Mouse (Mus musculus): ENCODE results near the gene Gm21985. TPM values are rescaled to one million over a fixed set of nuclear protein-coding genes. Genes with fewer than 3 reads are reported as not detected.
"Not testable (repeated sequence)": the region's sequence is repeated elsewhere in the genome, so short reads cannot be mapped to it uniquely, and the experiment has no call there.

Gene Gm21985
- total RNA-seq, 2 experiments from 2014 or later: 0.60 TPM; not detected in 1

GRCm38 (mm10) chr2:112378973-112379898 lies 113.1 kb downstream of the Gm21985 start, which contains the start of gene Katnbl1:
Gene Katnbl1 (plus strand): TSS chr2:112379211.
- peak; percentile 97 for ATAC-seq (replicated peaks; ENCODE audit: low FRiP score, poor library complexity, severe bottlenecking)

- no peak for ATAC-seq (replicated peaks; ENCODE audit: low FRiP score, poor library complexity, severe bottlenecking)
Observed at GRCm38 (mm10) chr2:112380131-112380530, 114.0 kb downstream of the Gm21985 start.

- ATAC-seq (replicated peaks; ENCODE audit: low FRiP score, poor library complexity, severe bottlenecking): no peak
Observed at GRCm38 (mm10) chr2:112381219-112381618, 115.1 kb downstream of the Gm21985 start.

GRCm38 (mm10) chr2:112390843-112391242 lies 124.7 kb downstream of the Gm21985 start:
- no peak for ATAC-seq (replicated peaks; ENCODE audit: low FRiP score, poor library complexity, severe bottlenecking)

GRCm38 (mm10) chr2:112391346-112392000 lies 125.4 kb downstream of the Gm21985 start:
- ATAC-seq (replicated peaks; ENCODE audit: low FRiP score, poor library complexity, severe bottlenecking): no peak

- no peak for ATAC-seq (replicated peaks; ENCODE audit: low FRiP score, poor library complexity, severe bottlenecking)
Observed at GRCm38 (mm10) chr2:112392689-112393088, 126.6 kb downstream of the Gm21985 start.

- ATAC-seq (replicated peaks; ENCODE audit: low FRiP score, poor library complexity, severe bottlenecking): no peak
Observed at GRCm38 (mm10) chr2:112393958-112394357, 127.8 kb downstream of the Gm21985 start.

GRCm38 (mm10) chr2:112396649-112397048 lies 130.5 kb downstream of the Gm21985 start:
- no peak for ATAC-seq (replicated peaks; ENCODE audit: low FRiP score, poor library complexity, severe bottlenecking)

GRCm38 (mm10) chr2:112407030-112407429 lies 140.9 kb downstream of the Gm21985 start:
- no peak for ATAC-seq (replicated peaks; ENCODE audit: low FRiP score, poor library complexity, severe bottlenecking)

GRCm38 (mm10) chr2:112425308-112425707 lies 159.2 kb downstream of the Gm21985 start:
- no peak for ATAC-seq (replicated peaks; ENCODE audit: low FRiP score, poor library complexity, severe bottlenecking)

GRCm38 (mm10) chr2:112428534-112428933 lies 162.4 kb downstream of the Gm21985 start:
- ATAC-seq (replicated peaks; ENCODE audit: low FRiP score, poor library complexity, severe bottlenecking): not testable (repeated sequence)

GRCm38 (mm10) chr2:112429665-112430064 lies 163.6 kb downstream of the Gm21985 start:
- no peak for ATAC-seq (replicated peaks; ENCODE audit: low FRiP score, poor library complexity, severe bottlenecking)

GRCm38 (mm10) chr2:112430403-112430802 lies 164.3 kb downstream of the Gm21985 start:
- no peak for ATAC-seq (replicated peaks; ENCODE audit: low FRiP score, poor library complexity, severe bottlenecking)

GRCm38 (mm10) chr2:112432523-112432922 lies 166.4 kb downstream of the Gm21985 start:
- ATAC-seq (replicated peaks; ENCODE audit: low FRiP score, poor library complexity, severe bottlenecking): no peak

- no peak; the same call in 1 of the 2 replicates for ATAC-seq (replicated peaks; ENCODE audit: low FRiP score, poor library complexity, severe bottlenecking)
Observed at GRCm38 (mm10) chr2:112433359-112433758, 167.2 kb downstream of the Gm21985 start.

GRCm38 (mm10) chr2:112436292-112436691 lies 170.2 kb downstream of the Gm21985 start:
- ATAC-seq (replicated peaks; ENCODE audit: low FRiP score, poor library complexity, severe bottlenecking): no peak

- no peak for ATAC-seq (replicated peaks; ENCODE audit: low FRiP score, poor library complexity, severe bottlenecking)
Observed at GRCm38 (mm10) chr2:112437589-112437988, 171.5 kb downstream of the Gm21985 start.

GRCm38 (mm10) chr2:112443491-112443890 lies 177.4 kb downstream of the Gm21985 start:
- ATAC-seq (replicated peaks; ENCODE audit: low FRiP score, poor library complexity, severe bottlenecking): no peak

- ATAC-seq (replicated peaks; ENCODE audit: low FRiP score, poor library complexity, severe bottlenecking): no peak
Observed at GRCm38 (mm10) chr2:112445511-112445910, 179.4 kb downstream of the Gm21985 start.

- ATAC-seq (replicated peaks; ENCODE audit: low FRiP score, poor library complexity, severe bottlenecking): not testable (repeated sequence)
Observed at GRCm38 (mm10) chr2:112448046-112448445, 181.9 kb downstream of the Gm21985 start.

Measured in erythroblast, adult 5-6 weeks (primary cell).